Mouse (Mus musculus): ENCODE measurements around the gene Gucy2c.

DNA sequence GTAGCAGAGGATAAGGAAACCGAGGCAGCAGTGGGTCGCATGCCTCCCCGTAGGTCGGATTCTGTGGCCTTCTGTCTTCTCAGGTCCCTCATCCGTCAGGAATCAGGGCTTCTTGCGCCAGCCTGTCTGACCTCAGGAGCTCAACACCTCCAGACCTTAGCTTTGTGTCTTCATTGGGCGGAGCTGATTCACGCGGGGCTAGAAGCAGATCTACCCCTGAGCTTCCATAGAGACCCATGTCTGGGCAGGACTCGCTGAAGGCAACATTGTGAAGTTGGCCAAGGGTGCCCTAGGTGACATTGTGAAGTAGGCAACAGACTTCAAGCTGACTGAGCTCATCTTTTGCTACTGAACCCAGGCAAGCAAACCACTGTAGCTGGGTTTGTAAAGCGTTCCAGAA is 119.5 kb downstream of the Gucy2c start:
- TF ChIP-seq CTCF (IDR thresholded peaks at IDR 0.05; ENCODE audit: borderline replicate concordance, extremely low read depth, insufficient read depth, insufficient read length) (no peak), POLR2A (IDR thresholded peaks at IDR 0.05; ENCODE audit: borderline replicate concordance, extremely low read depth, insufficient read depth, insufficient read length, poor library complexity, severe bottlenecking) (no peak)

Measured in brain, embryonic 14.5 days (tissue).